Mouse (Mus musculus): Measurements from ENCODE around the gene Ano1. TPM values are rescaled to one million over a fixed set of nuclear protein-coding genes. Genes with fewer than 3 reads are reported as not detected.

Gene Ano1
- polyA plus RNA-seq, 1 experiment from 2014 or later = 10.9 TPM

DNA sequence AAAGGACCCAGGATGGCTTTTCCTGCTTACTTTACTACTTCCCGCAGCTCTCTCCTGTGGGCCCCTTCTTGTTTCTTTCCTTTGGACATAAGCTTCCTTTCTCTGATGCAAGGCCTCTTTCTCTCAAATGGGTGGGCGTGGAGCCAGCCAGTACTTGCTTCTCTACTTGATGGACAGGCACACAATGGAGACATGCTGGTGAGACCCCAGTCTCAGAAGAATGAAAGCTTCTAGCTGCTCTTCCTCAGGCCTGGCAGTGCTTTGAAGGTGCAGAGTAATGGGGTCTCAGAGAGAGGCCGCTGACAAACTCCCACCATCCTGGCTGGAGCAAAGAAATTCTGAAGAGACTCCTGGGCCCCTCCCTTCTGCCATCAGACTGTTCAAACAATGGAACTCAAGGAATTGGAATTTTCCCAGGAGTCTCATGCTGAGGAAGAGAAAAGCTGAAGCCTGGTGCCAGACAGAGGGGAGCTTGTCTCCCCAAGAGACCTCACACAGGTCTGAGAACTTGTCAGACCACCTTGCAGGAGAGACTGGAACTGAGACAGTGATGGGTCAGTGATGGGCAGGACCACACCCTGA, 123.3 kb downstream of the Ano1 start:
- no peaks in the 10 kb centered on the region for H3K9me3 ChIP-seq
- H3K4me1 ChIP-seq = peaks cover 19% of the 10 kb centered on the region; the same call in 1 of the 2 replicates
- H3K27me3 ChIP-seq = no peaks in the 10 kb centered on the region
- ATAC-seq (ENCODE audit: insufficient number of reproducible peaks, insufficient read depth, low FRiP score, low TSS enrichment) = peak; percentile 47; the same call in 1 of the 2 replicates
- H3K4me2 ChIP-seq (replicated peaks) = no peak overlapping the region
- H3K36me3 ChIP-seq = no peaks in the 10 kb centered on the region
- H3K4me3 ChIP-seq = no peak overlapping the region
- 9% methylated on average over 3 of the region's 3 CpGs for WGBS
- no peak overlapping the region for H3K9ac ChIP-seq
- peak overlapping the region; percentile 55 for H3K27ac ChIP-seq

DNA sequence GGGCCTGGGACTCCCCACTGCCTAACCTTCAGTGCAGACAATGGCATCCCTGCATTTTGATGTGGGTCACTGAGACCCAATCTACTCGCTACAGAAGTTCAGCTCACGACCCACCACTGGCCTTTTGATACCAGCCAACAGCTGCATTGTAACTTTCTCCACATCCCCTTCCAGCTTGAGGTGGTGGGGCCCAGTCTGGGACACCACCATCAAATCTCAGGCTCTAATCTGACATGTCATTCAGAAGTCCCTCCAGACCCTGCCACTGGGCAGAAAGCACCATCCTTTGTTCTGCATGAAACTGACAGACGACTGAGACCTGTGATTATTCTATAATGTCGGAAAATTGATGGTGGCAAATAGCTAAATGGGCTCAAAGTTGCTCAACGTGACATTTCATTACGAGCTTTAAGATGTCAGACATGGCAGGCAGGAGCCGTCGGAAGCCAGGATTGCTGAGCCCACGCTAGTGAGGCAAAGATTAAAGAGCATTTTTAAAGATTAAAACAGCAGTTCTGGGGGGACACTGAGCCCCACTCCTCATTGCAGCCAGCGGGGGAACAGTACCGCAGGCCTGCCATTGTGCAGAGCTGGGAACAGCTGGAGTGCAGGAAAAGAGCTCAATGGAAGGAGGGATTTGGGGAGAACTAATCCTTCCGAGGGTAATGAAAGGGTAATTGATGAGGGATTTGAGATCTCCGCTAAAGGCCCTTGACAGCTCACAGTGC, 124.0 kb downstream of the Ano1 start:
- Histone ChIP-seq H3K4me1 (peaks cover 19% of the 10 kb centered on the region; the same call in 1 of the 2 replicates), H3K4me3 (no peak overlapping the region), H3K27me3 (no peaks in the 10 kb centered on the region), H3K27ac (peak overlapping the region; percentile 37), H3K4me2 (replicated peaks) (no peak overlapping the region), H3K9ac (no peak overlapping the region), H3K9me3 (no peaks in the 10 kb centered on the region), H3K36me3 (no peaks in the 10 kb centered on the region)
- peak; percentile 62; the same call in 1 of the 2 replicates for ATAC-seq (ENCODE audit: insufficient number of reproducible peaks, insufficient read depth, low FRiP score, low TSS enrichment)
- 19% methylated on average over 13 of the region's 13 CpGs for WGBS

- ATAC-seq (ENCODE audit: insufficient number of reproducible peaks, insufficient read depth, low FRiP score, low TSS enrichment) = no peak
- Histone ChIP-seq H3K27ac (no peak overlapping the region), H3K36me3 (no peaks in the 10 kb centered on the region), H3K9me3 (no peaks in the 10 kb centered on the region), H3K4me3 (no peak overlapping the region), H3K4me2 (replicated peaks) (no peak overlapping the region), H3K9ac (no peak overlapping the region), H3K4me1 (peaks cover 19% of the 10 kb centered on the region; the same call in 1 of the 2 replicates), H3K27me3 (no peaks in the 10 kb centered on the region)
- 85% methylated on average over 2 of the region's 2 CpGs for WGBS
These were observed 125.7 kb downstream of the Ano1 start for GRCm38 (mm10) chr7:144626042-144626441.

GRCm38 (mm10) chr7:144620721-144621681, 130.8 kb downstream of the Ano1 start:
- Histone ChIP-seq H3K4me1 (no peaks in the 10 kb centered on the region), H3K27me3 (no peaks in the 10 kb centered on the region)

GRCm38 (mm10) chr7:144620315-144620714, 131.5 kb downstream of the Ano1 start:
- H3K4me2 ChIP-seq (replicated peaks) = no peak overlapping the region
- no peak overlapping the region for H3K4me3 ChIP-seq
- H3K27me3 ChIP-seq = no peaks in the 10 kb centered on the region
- H3K27ac ChIP-seq = no peak overlapping the region
- no peaks in the 10 kb centered on the region for H3K36me3 ChIP-seq
- H3K4me1 ChIP-seq = no peaks in the 10 kb centered on the region
- no peak for ATAC-seq (ENCODE audit: insufficient number of reproducible peaks, insufficient read depth, low FRiP score, low TSS enrichment)
- no peaks in the 10 kb centered on the region for H3K9me3 ChIP-seq
- H3K9ac ChIP-seq = no peak overlapping the region

More at GRCm38 (mm10) chr7:144620721-144621681, 130.8 kb downstream of the Ano1 start:
- no peak overlapping the region for H3K4me2 ChIP-seq (replicated peaks)
- H3K27ac ChIP-seq = no peak overlapping the region
- H3K36me3 ChIP-seq = no peaks in the 10 kb centered on the region
- no peaks in the 10 kb centered on the region for H3K9me3 ChIP-seq
- WGBS = 73% methylated on average over 22 of the region's 22 CpGs
- no peak overlapping the region for H3K4me3 ChIP-seq
- no peak for ATAC-seq (ENCODE audit: insufficient number of reproducible peaks, insufficient read depth, low FRiP score, low TSS enrichment)
- H3K9ac ChIP-seq = no peak overlapping the region

DNA sequence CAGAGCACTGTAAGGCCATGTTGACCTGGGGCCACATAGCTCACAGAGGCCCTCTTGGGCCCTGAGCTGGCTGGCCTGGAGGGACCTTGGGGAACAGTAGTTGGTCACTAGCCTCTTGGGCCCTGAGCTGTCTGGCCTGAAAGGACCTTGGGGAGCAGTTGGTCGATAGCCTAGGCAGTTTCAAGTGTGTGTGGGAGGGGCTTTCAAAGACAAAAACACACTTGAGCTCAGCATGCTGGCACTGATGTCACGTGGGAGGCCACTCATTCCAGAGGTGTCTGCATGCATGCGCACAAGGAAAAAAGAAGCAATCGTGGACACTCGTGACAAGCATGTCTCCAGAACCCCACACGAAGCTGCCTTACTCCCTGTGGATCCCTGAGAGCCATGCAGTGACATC, 136.4 kb downstream of the Ano1 start:
- Histone ChIP-seq H3K27me3 (no peaks in the 10 kb centered on the region; the same call in 1 of the 2 replicates), H3K9ac (no peak overlapping the region), H3K9me3 (no peaks in the 10 kb centered on the region), H3K4me2 (replicated peaks) (no peak overlapping the region), H3K36me3 (no peaks in the 10 kb centered on the region), H3K27ac (no peak overlapping the region), H3K4me3 (no peak overlapping the region), H3K4me1 (no peaks in the 10 kb centered on the region)
- WGBS = 75% methylated on average over 6 of the region's 6 CpGs
- ATAC-seq (ENCODE audit: insufficient number of reproducible peaks, insufficient read depth, low FRiP score, low TSS enrichment) = no peak

GRCm38 (mm10) chr7:144612829-144613228, 138.9 kb downstream of the Ano1 start:
- ATAC-seq (ENCODE audit: insufficient number of reproducible peaks, insufficient read depth, low FRiP score, low TSS enrichment) = no peak
- H3K4me1 ChIP-seq = no peaks in the 10 kb centered on the region
- no peak overlapping the region for H3K4me3 ChIP-seq
- H3K4me2 ChIP-seq (replicated peaks) = no peak overlapping the region
- H3K27ac ChIP-seq = no peak overlapping the region
- no peaks in the 10 kb centered on the region; the same call in 1 of the 2 replicates for H3K27me3 ChIP-seq
- H3K9me3 ChIP-seq = no peaks in the 10 kb centered on the region
- no peak overlapping the region for H3K9ac ChIP-seq
- H3K36me3 ChIP-seq = no peaks in the 10 kb centered on the region
- WGBS = 76% methylated on average over 4 of the region's 4 CpGs

GRCm38 (mm10) chr7:144612351-144612750, 139.4 kb downstream of the Ano1 start:
- Histone ChIP-seq H3K9me3 (no peaks in the 10 kb centered on the region), H3K36me3 (no peaks in the 10 kb centered on the region), H3K9ac (no peak overlapping the region), H3K4me3 (no peak overlapping the region), H3K4me2 (replicated peaks) (no peak overlapping the region), H3K27me3 (no peaks in the 10 kb centered on the region; the same call in 1 of the 2 replicates), H3K4me1 (no peaks in the 10 kb centered on the region), H3K27ac (no peak overlapping the region)
- 73% methylated on average over 4 of the region's 4 CpGs for WGBS
- no peak for ATAC-seq (ENCODE audit: insufficient number of reproducible peaks, insufficient read depth, low FRiP score, low TSS enrichment)

DNA sequence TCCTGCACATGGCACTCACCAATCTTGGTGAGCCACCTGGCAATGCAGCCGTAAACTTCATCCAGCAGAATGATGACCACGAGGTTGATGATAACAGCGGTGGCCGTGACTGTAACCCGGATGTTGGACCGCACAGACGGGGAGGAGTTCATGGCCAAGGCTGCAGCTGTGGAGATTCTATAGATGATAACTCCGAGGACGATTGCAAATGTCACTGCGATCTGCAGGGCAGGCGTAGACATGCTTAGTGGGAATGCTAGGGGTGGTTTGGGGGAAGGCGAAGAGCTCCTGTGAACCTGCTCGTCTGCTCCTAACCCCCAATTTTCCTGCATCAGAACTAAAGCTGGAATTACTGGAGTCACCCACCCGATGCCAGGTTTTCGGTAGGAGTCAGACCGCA, 140.2 kb downstream of the Ano1 start:
- ATAC-seq (ENCODE audit: insufficient number of reproducible peaks, insufficient read depth, low FRiP score, low TSS enrichment) = no peak
- H3K4me3 ChIP-seq = no peak overlapping the region
- H3K9me3 ChIP-seq = no peaks in the 10 kb centered on the region
- 89% methylated on average over 16 of the region's 16 CpGs for WGBS
- H3K27ac ChIP-seq = no peak overlapping the region
- no peaks in the 10 kb centered on the region for H3K4me1 ChIP-seq
- H3K27me3 ChIP-seq = no peaks in the 10 kb centered on the region; the same call in 1 of the 2 replicates
- no peak overlapping the region for H3K9ac ChIP-seq
- H3K36me3 ChIP-seq = no peaks in the 10 kb centered on the region
- H3K4me2 ChIP-seq (replicated peaks) = no peak overlapping the region

DNA sequence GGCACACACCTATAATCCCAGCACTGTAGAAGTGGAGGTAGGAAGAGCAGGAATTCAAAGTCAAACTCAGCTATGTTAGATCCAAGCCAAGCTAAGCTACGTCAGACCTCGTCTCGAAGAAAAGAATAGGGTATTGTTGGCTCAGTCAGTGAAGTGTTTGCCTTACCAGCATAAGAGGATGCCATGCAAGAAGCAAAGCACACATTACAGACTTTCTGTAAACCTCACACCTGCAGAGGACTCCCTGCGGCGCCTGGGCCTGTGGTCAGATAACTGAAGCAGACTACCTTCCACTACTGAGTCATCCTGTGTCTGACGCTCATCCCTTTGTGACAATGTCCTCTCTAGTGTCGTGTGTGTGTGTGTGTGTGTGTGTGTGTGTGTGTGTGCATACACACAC, 142.2 kb downstream of the Ano1 start:
- H3K9ac ChIP-seq = no peak overlapping the region
- H3K4me3 ChIP-seq = no peak overlapping the region
- H3K4me2 ChIP-seq (replicated peaks) = no peak overlapping the region
- no peaks in the 10 kb centered on the region for H3K9me3 ChIP-seq
- no peaks in the 10 kb centered on the region for H3K36me3 ChIP-seq
- H3K27me3 ChIP-seq = no peaks in the 10 kb centered on the region; the same call in 1 of the 2 replicates
- 85% methylated on average over 7 of the region's 7 CpGs for WGBS
- no peak for ATAC-seq (ENCODE audit: insufficient number of reproducible peaks, insufficient read depth, low FRiP score, low TSS enrichment)
- H3K27ac ChIP-seq = no peak overlapping the region
- H3K4me1 ChIP-seq = no peaks in the 10 kb centered on the region

- no peaks in the 10 kb centered on the region for H3K27me3 ChIP-seq
- no peak overlapping the region for H3K27ac ChIP-seq
- no peak overlapping the region for H3K4me3 ChIP-seq
- H3K9me3 ChIP-seq = no peaks in the 10 kb centered on the region
- H3K4me1 ChIP-seq = no peaks in the 10 kb centered on the region
- H3K36me3 ChIP-seq = no peaks in the 10 kb centered on the region
- WGBS = 91% methylated on average over 15 of the region's 15 CpGs
- no peak overlapping the region for H3K4me2 ChIP-seq (replicated peaks)
- ATAC-seq (ENCODE audit: insufficient number of reproducible peaks, insufficient read depth, low FRiP score, low TSS enrichment) = no peak
- no peak overlapping the region for H3K9ac ChIP-seq
These were observed 143.9 kb downstream of the Ano1 start for GRCm38 (mm10) chr7:144607862-144608261.

All from embryonic facial prominence, embryonic 12.5 days (tissue).